Mouse (Mus musculus): ENCODE data around the gene Lalba.
"Not testable (repeated sequence)": the region's sequence is repeated elsewhere in the genome, so short reads cannot be mapped to it uniquely, and the experiment has no call there.

Lalba gene

GRCm38 (mm10) chr15:98482701-98483100 lies at the start of gene Lalba:
Gene Lalba (minus strand): TSS chr15:98482721.
- DNase-seq: peak; percentile 14 to 30

GRCm38 (mm10) chr15:98532281-98532680 lies 49.8 kb upstream of the Lalba start:
- DNase-seq: no peak

- DNase-seq: no peak
Observed at GRCm38 (mm10) chr15:98528066-98528563, 45.6 kb upstream of the Lalba start.

- no peak for DNase-seq
Observed at GRCm38 (mm10) chr15:98527056-98527771, 44.7 kb upstream of the Lalba start.

- DNase-seq: no peak
Observed at GRCm38 (mm10) chr15:98526057-98526456, 43.5 kb upstream of the Lalba start.

GRCm38 (mm10) chr15:98521245-98521644 lies 38.7 kb upstream of the Lalba start:
- DNase-seq: no peak

- peak; percentile 74 to 77 for DNase-seq
Observed at GRCm38 (mm10) chr15:98517380-98518355, 35.1 kb upstream of the Lalba start.

GRCm38 (mm10) chr15:98514845-98515244 lies 32.3 kb upstream of the Lalba start:
- DNase-seq: not testable (repeated sequence)

- DNase-seq: no peak
Observed at GRCm38 (mm10) chr15:98514146-98514545, 31.6 kb upstream of the Lalba start.

GRCm38 (mm10) chr15:98513676-98514075 lies 31.2 kb upstream of the Lalba start:
- DNase-seq: not testable (repeated sequence)

- DNase-seq: peak; percentile 60 to 70
Observed at GRCm38 (mm10) chr15:98512799-98513321, 30.3 kb upstream of the Lalba start.

GRCm38 (mm10) chr15:98512232-98512631 lies 29.7 kb upstream of the Lalba start:
- no peak for DNase-seq

GRCm38 (mm10) chr15:98511386-98511928 lies 28.9 kb upstream of the Lalba start:
- DNase-seq: no peak

GRCm38 (mm10) chr15:98510438-98511385 lies 28.2 kb upstream of the Lalba start:
- DNase-seq: peak; percentile 87 to 88

- no peak for DNase-seq
Observed at GRCm38 (mm10) chr15:98509387-98509786, 26.9 kb upstream of the Lalba start.

- DNase-seq: no peak
Observed at GRCm38 (mm10) chr15:98507321-98507720, 24.8 kb upstream of the Lalba start.

GRCm38 (mm10) chr15:98506253-98506957 lies 23.9 kb upstream of the Lalba start:
- DNase-seq: no peak

- DNase-seq: peak; percentile 87 to 88
Observed at GRCm38 (mm10) chr15:98504514-98504913, 22.0 kb upstream of the Lalba start.

- no peak for DNase-seq
Observed at GRCm38 (mm10) chr15:98503317-98503716, 20.8 kb upstream of the Lalba start.

- no peak for DNase-seq
Observed at GRCm38 (mm10) chr15:98497631-98498030, 15.1 kb upstream of the Lalba start.

GRCm38 (mm10) chr15:98492102-98492501 lies 9.6 kb upstream of the Lalba start, which contains the start of gene Olfr279:
Gene Olfr279 (plus strand): TSS chr15:98492402.
- DNase-seq: no peak

All from kidney, postnatal 4 days (tissue).